Mouse (Mus musculus): Measurements from ENCODE around the gene Cabp7.

DNA sequence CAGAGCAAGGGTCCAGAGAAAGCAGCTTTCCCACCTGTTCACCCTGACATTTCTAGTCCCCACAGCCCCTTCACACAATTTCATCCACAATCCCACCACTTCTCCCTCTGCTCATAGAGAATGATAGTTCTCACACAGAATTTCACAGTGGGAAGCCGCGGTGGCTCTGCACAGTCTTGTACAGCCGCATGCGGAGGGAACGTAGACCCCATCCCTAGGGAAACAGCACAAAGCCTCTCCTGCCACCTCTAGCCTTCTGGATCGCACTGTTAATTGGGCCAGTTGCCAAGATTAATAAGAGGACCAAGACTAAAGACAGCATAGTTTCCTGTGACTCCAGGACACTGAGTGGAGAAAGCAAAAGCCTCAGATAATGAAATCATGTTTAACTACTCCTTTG lies 45.0 kb upstream of the Cabp7 start:
- TF ChIP-seq CTCF (conservative IDR thresholded peaks at IDR 0.05; ENCODE audit: low read length) (no peak), POU5F1 (IDR thresholded peaks at IDR 0.05; ENCODE audit: borderline replicate concordance, low read length) (no peak)

All from E14TG2a.4 (cell line).